Mouse (Mus musculus) lung, postnatal 0 days (tissue): ENCODE measurements around the gene Gm49361.

Experiments used
- CTCF ChIP-seq: IDR thresholded peaks from 2 replicates; pipeline ENCODE4 v1.5.1; 2016; ENCODE audit warnings: antibody characterized with exemption, mild to moderate bottlenecking
- EP300 ChIP-seq: IDR thresholded peaks from 2 replicates; pipeline ENCODE4 v1.6.1; 2016; ENCODE audit warnings: antibody characterized with exemption, mild to moderate bottlenecking, control low read depth

- no peak for TF ChIP-seq CTCF
- no peak for TF ChIP-seq EP300
Measured at GRCm38 (mm10) chr14:57744547-57744946, 1.4 kb downstream of the Gm49361 start.
